Mouse (Mus musculus) adrenal gland (tissue): Measurements from ENCODE around the gene Stk39.

Experiments used
- intact Hi-C: fragments of 180-260 bp; cut with DNase I; formaldehyde crosslinking; loops from one replicate; pipeline ENCODE4 v1.15.1; 2025

Stk39 gene

GRCm38 (mm10) chr2:68301811-68302542 is 170.1 kb downstream of the Stk39 start:
- intact Hi-C loops = no loop called here

GRCm38 (mm10) chr2:68298356-68298755 is 173.7 kb downstream of the Stk39 start:
- intact Hi-C loops = no loop called here

- intact Hi-C loops = no loop called here
These were observed 174.1 kb downstream of the Stk39 start for GRCm38 (mm10) chr2:68297955-68298354.

- intact Hi-C loops = no loop called here
These were observed 175.3 kb downstream of the Stk39 start for GRCm38 (mm10) chr2:68296743-68297142.

GRCm38 (mm10) chr2:68292539-68293320 is 179.3 kb downstream of the Stk39 start:
- intact Hi-C loops = no loop called here

- intact Hi-C loops = no loop called here
These were observed 180.2 kb downstream of the Stk39 start for GRCm38 (mm10) chr2:68291895-68292294.

GRCm38 (mm10) chr2:68289961-68290360 is 182.1 kb downstream of the Stk39 start:
- intact Hi-C loops = no loop called here

GRCm38 (mm10) chr2:68289177-68289576 is 182.9 kb downstream of the Stk39 start:
- intact Hi-C loops = no loop called here

- intact Hi-C loops = no loop called here
These were observed 184.0 kb downstream of the Stk39 start for GRCm38 (mm10) chr2:68288106-68288505.

GRCm38 (mm10) chr2:68284391-68284790 is 187.7 kb downstream of the Stk39 start:
- intact Hi-C loops = no loop called here

- intact Hi-C loops = no loop called here
These were observed 189.0 kb downstream of the Stk39 start for GRCm38 (mm10) chr2:68283021-68283548.

GRCm38 (mm10) chr2:68281575-68281974 is 190.5 kb downstream of the Stk39 start:
- intact Hi-C loops = no loop called here

- intact Hi-C loops = no loop called here
These were observed 200.8 kb downstream of the Stk39 start for GRCm38 (mm10) chr2:68271301-68271700.

- intact Hi-C loops = no loop called here
These were observed 201.2 kb downstream of the Stk39 start for GRCm38 (mm10) chr2:68270836-68271235.

- intact Hi-C loops = no loop called here
These were observed 202.4 kb downstream of the Stk39 start for GRCm38 (mm10) chr2:68269646-68270045.

GRCm38 (mm10) chr2:68264826-68265225 is 207.2 kb downstream of the Stk39 start:
- intact Hi-C loops = no loop called here

GRCm38 (mm10) chr2:68260911-68261310 is 211.2 kb downstream of the Stk39 start:
- intact Hi-C loops = no loop called here

- intact Hi-C loops = no loop called here
These were observed 214.5 kb downstream of the Stk39 start for GRCm38 (mm10) chr2:68257571-68257970.

- intact Hi-C loops = no loop called here
These were observed 215.6 kb downstream of the Stk39 start for GRCm38 (mm10) chr2:68256472-68256871.

GRCm38 (mm10) chr2:68254756-68255155 is 217.3 kb downstream of the Stk39 start:
- intact Hi-C loops = no loop called here

- intact Hi-C loops = no loop called here
These were observed 218.8 kb downstream of the Stk39 start for GRCm38 (mm10) chr2:68253222-68253621.

- intact Hi-C loops = no loop called here
These were observed 219.9 kb downstream of the Stk39 start for GRCm38 (mm10) chr2:68252048-68252758.
